Mouse (Mus musculus): Measurements from ENCODE around the gene Agtpbp1. TPM values are rescaled to one million over a fixed set of nuclear protein-coding genes. Genes with fewer than 3 reads are reported as not detected.
"Not testable (repeated sequence)": the region's sequence is repeated elsewhere in the genome, so short reads cannot be mapped to it uniquely, and the experiment has no call there.

Gene Agtpbp1
- polyA plus RNA-seq, 1 experiment from 2014 or later = 52.3 TPM

DNA sequence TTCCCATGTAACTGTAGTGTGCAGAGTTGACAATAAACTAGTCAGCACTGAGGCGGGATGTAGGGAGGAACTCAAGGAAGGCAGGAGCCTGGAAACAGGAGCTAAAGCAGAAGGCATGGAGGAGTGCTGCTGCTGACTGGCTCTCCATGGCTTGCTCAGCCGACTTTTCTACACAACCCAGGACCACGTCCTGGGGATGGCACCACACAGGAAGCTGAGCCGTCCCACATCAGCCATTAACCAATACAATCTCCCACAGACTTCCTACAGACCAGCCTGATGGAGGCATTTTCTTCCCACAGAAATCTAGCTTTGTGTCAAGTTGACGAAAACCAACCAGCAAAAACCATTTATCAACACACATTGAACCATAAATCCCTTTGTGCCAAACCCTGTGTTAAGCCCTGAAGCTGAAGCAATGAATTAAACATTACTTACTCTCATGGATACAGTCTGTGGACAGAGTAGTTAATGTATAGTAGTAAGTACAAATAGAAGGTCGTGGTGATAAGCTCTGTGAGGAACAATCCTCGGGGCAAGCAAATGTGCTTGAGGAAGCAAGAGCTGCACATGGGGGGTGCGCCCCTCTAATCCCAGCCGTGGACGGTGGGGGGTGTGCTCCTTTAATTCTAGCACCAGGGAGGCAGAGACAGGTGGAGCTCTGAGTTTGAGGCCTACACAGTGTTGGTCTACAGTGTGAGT is 20.3 kb upstream of the Agtpbp1 start:
- no peak overlapping the region for H3K4me3 ChIP-seq
- no peak overlapping the region for H3K4me2 ChIP-seq (replicated peaks)
- peaks cover 84% of the 10 kb centered on the region for H3K36me3 ChIP-seq
- no peak for ATAC-seq (replicated peaks)
- 88% methylated on average over 10 of the region's 10 CpGs for WGBS
- H3K4me1 ChIP-seq = no peaks in the 10 kb centered on the region
- H3K9ac ChIP-seq (replicated peaks) = no peak overlapping the region
- no peaks in the 10 kb centered on the region for H3K9me3 ChIP-seq
- H3K27me3 ChIP-seq = no peaks in the 10 kb centered on the region
- no peak overlapping the region for H3K27ac ChIP-seq (replicated peaks)

DNA sequence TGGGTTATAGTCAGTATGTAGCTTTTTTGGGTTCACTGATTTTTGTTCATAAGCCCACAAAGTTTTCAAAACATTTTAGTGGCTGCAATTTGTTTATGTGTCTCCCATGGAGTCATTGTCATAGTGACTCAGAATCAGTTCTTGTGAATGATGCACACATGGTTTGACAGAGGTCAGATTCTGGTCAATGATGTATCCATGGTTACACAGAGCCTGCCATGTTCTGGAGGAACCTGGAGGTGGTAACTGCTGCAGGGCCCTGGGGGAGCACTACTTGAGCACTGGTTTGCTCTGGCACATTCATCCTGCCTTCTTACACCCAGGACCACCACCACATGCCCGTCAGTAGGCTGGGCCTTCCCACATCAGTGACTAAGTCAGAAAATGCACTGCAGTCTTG is 19.5 kb upstream of the Agtpbp1 start:
- Histone ChIP-seq H3K4me3 (no peak overlapping the region), H3K4me2 (replicated peaks) (no peak overlapping the region), H3K4me1 (no peaks in the 10 kb centered on the region), H3K27ac (replicated peaks) (no peak overlapping the region), H3K36me3 (peaks cover 84% of the 10 kb centered on the region), H3K9me3 (no peaks in the 10 kb centered on the region), H3K27me3 (no peaks in the 10 kb centered on the region), H3K9ac (replicated peaks) (no peak overlapping the region)
- 87% methylated on average over 1 of the region's 1 CpGs for WGBS
- ATAC-seq (replicated peaks) = no peak

DNA sequence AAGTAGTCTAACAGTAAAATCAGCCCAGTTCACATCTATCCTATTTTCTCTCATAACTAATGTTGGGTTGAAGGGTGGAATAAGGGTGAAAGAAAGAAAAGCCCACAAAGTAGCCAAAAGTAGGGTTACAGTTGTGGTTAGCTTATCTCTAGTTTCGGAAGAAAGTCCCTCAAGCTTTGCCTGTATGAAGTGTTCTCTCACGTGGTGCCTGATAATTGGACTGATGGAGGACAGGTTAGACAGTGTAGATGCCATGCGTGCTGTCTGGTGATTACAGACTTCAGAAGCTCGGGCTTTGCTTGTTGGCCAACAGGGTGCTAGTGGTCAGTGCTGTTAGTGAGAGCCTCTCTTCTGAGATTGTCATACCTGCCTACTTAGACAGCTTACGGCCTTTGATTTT is 18.1 kb upstream of the Agtpbp1 start:
- no peak overlapping the region for H3K9ac ChIP-seq (replicated peaks)
- no peaks in the 10 kb centered on the region for H3K27me3 ChIP-seq
- peaks cover 83% of the 10 kb centered on the region for H3K36me3 ChIP-seq
- H3K4me1 ChIP-seq = no peaks in the 10 kb centered on the region
- no peak for ATAC-seq (replicated peaks)
- H3K27ac ChIP-seq (replicated peaks) = no peak overlapping the region
- no peak overlapping the region for H3K4me3 ChIP-seq
- no peak overlapping the region for H3K4me2 ChIP-seq (replicated peaks)
- 97% methylated on average over 5 of the region's 5 CpGs for WGBS
- no peaks in the 10 kb centered on the region for H3K9me3 ChIP-seq

DNA sequence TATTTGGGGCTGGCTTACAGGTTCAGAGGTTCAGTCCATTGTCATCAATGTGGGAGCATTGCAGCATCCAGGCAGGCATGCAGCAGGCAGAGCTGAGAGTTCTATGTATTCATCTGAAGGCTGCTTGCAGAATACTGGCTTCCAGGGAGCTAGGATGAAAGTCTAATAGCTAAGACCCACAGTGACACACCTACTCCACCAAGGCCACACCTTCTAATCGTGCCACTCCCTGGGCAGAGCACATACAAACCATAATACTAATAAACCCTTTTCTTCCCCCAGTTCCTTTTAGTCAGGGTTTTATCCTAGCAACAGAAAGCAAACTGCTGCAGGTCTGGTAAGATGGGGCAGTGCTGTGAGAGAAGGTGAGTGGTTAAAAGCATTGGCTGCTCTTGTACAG is 7.6 kb upstream of the Agtpbp1 start:
- H3K4me1 ChIP-seq = peaks cover 13% of the 10 kb centered on the region
- ATAC-seq (replicated peaks) = no peak
- peaks cover 82% of the 10 kb centered on the region for H3K36me3 ChIP-seq
- H3K27me3 ChIP-seq = no peaks in the 10 kb centered on the region
- no peak overlapping the region for H3K27ac ChIP-seq (replicated peaks)
- H3K9ac ChIP-seq (replicated peaks) = no peak overlapping the region
- no peak overlapping the region for H3K4me3 ChIP-seq
- no peak overlapping the region for H3K4me2 ChIP-seq (replicated peaks)
- no peaks in the 10 kb centered on the region for H3K9me3 ChIP-seq
- 97% methylated on average over 1 of the region's 1 CpGs for WGBS

DNA sequence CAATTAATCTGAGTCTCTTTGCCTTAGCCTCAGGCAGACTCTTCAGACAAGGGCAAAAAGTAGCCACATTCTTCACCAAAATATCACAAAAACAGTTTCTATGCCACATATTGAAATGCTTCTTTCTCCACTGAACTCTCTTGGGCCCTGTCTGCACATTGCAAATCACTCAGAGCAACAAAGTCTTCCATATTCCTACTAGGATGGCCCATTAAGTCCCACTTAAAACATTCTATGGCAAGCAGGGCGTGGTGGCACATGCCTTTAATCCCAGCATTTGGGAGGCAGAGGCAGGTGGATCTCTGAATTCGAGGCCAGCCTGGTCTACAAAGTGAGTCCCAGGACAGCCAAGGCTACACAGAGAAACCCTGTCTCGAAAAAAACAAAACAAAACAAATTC is 7.0 kb upstream of the Agtpbp1 start:
- H3K9ac ChIP-seq (replicated peaks); H3K27me3 ChIP-seq; ATAC-seq (replicated peaks); H3K27ac ChIP-seq (replicated peaks); H3K9me3 ChIP-seq; H3K4me2 ChIP-seq (replicated peaks); H3K4me3 ChIP-seq: not testable (repeated sequence)
- Histone ChIP-seq H3K36me3 (peaks cover 81% of the 10 kb centered on the region), H3K4me1 (peaks cover 19% of the 10 kb centered on the region)
- WGBS = 95% methylated on average over 3 of the region's 3 CpGs

DNA sequence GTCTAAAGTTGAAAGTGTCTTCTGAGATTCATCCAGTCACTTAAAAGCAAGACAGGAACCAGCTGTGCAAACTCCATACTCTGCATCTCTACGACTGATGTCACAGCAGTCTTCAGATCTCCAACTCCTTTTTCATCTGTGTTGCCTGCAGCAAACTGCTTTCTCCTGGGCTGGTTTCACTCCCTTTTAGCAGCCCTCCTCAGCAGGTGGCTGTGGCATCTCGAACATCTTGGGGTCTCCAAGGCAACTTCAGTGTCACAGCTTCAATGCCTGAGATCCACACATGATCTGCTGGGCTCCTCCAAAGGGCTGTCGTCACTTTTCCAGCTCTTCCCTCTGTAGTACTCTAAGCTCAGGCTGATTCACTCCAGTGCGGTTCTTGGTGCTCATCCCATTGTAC is 5.7 kb upstream of the Agtpbp1 start:
- no peaks in the 10 kb centered on the region for H3K27me3 ChIP-seq
- WGBS = 93% methylated on average over 4 of the region's 4 CpGs
- no peak overlapping the region for H3K27ac ChIP-seq (replicated peaks)
- H3K4me1 ChIP-seq = peaks cover 31% of the 10 kb centered on the region
- H3K9me3 ChIP-seq = no peaks in the 10 kb centered on the region
- peaks cover 69% of the 10 kb centered on the region for H3K36me3 ChIP-seq
- ATAC-seq (replicated peaks) = no peak
- no peak overlapping the region for H3K9ac ChIP-seq (replicated peaks)
- no peak overlapping the region for H3K4me2 ChIP-seq (replicated peaks)
- no peak overlapping the region for H3K4me3 ChIP-seq

DNA sequence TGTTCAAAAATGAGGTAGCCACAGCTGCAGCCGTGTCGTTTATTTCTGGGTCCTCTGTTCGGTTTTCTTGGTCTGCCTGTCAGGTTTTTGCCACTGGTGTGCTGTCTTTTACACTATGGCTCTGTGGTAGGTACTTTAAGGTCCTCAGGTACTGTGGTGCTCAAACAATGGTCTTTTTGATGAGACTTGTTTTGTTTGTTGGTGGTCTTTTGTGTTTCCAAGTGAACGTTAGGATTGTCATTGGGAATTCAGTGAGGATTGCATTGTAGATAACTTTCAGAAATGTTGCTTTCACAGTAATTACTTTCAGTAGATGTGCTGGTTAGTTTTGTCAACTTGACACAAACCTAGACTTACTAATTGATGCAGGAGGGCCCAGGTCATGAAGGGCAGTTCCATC is 4.6 kb upstream of the Agtpbp1 start:
- peaks cover 62% of the 10 kb centered on the region for H3K36me3 ChIP-seq
- no peak overlapping the region for H3K27ac ChIP-seq (replicated peaks)
- WGBS = 79% methylated on average over 4 of the region's 4 CpGs

DNA sequence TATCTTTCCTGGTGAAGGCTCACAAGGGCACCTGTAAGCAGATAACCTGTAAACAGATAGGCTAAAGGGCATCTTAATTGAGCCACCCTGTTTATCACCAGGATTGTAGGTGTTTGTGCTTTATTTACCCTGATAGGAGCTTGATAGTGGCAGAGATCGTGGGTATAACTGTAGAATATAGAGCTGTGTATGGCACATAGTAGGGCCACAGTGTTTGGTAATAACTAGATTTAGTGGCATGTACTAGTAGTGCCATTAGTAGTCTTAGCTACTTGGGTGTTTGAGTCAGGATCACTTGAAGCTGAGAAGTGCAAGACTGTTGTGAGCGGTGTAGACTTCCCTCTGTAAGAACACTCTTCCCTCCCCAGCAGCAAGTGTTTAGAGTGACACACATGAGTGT is 2.2 kb upstream of the Agtpbp1 start:
- Histone ChIP-seq H3K27me3 (no peaks in the 10 kb centered on the region), H3K4me3 (peak overlapping the region; percentile 1; the same call in 1 of the 2 replicates), H3K27ac (replicated peaks) (no peak overlapping the region), H3K4me1 (peaks cover 37% of the 10 kb centered on the region), H3K36me3 (peaks cover 41% of the 10 kb centered on the region), H3K9me3 (no peaks in the 10 kb centered on the region), H3K4me2 (replicated peaks) (peak overlapping the region; percentile 51; the same call in 1 of the 2 replicates), H3K9ac (replicated peaks) (0 out of 2 replicates have a peak overlapping the region, but pooled peaks have one; percentile 7)
- WGBS = over 99% methylated on average over 2 of the region's 2 CpGs
- ATAC-seq (replicated peaks) = no peak

More for the DNA sequence above, 4.6 kb upstream of the Agtpbp1 start:
- Histone ChIP-seq H3K27me3 (no peaks in the 10 kb centered on the region), H3K4me3 (no peak overlapping the region), H3K4me1 (peaks cover 31% of the 10 kb centered on the region), H3K9ac (replicated peaks) (no peak overlapping the region), H3K9me3 (no peaks in the 10 kb centered on the region), H3K4me2 (replicated peaks) (no peak overlapping the region)
- no peak for ATAC-seq (replicated peaks)

DNA sequence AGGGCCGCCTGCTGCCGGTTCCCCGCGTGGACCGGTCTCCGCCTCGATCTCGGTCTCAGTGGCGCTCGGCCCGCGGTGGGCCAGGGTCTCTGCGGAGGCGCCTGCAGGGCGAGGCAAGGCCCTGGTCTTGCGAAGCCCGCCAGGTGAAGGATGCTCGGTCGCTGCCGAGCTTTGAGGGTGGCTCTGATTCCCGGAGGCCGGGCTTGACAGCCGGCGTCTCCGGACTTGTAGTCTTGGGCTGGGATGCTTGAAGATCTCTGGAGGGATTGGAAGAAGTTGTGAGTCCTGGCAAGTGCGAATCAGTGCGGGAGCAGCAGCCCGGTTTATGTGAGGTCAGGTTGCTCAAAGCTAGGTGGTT is 600 bp upstream of the Agtpbp1 start:
- ATAC-seq (replicated peaks) = no peak
- H3K27ac ChIP-seq (replicated peaks) = peak overlapping the region; percentile 84

DNA sequence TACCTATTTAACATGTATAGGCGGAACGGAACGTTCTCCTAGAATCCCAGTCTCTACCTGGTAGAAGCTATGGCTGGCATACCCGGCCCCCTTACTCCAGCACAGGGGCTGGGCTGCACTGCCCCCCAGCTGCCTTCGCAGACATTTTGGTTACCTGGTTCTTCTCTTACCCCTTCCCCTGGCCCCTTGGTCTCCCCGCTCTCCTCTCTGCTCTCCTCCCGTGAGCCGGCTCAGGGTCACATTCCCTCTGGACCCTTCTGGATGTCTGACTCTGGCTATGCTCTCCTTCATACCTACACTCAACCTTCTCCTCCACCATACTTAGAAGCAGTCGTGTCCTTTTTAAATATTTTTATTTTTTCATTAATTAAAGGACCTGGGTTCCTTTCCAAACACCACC is 546 bp downstream of the Agtpbp1 start:
- Histone ChIP-seq H3K27ac (replicated peaks) (peak overlapping the region; percentile 48), H3K4me2 (replicated peaks) (peak overlapping the region; percentile 89), H3K4me3 (peak overlapping the region; percentile 81), H3K27me3 (no peaks in the 10 kb centered on the region), H3K9ac (replicated peaks) (peak overlapping the region; percentile 58), H3K4me1 (peaks cover 37% of the 10 kb centered on the region), H3K9me3 (no peaks in the 10 kb centered on the region), H3K36me3 (peaks cover 14% of the 10 kb centered on the region)
- ATAC-seq (replicated peaks) = peak; percentile 66
- WGBS = under 1% methylated on average over 9 of the region's 9 CpGs

More for the DNA sequence above, 600 bp upstream of the Agtpbp1 start:
- Histone ChIP-seq H3K4me2 (replicated peaks) (peak overlapping the region; percentile 51), H3K9me3 (no peaks in the 10 kb centered on the region), H3K36me3 (peaks cover 25% of the 10 kb centered on the region), H3K27me3 (no peaks in the 10 kb centered on the region), H3K9ac (replicated peaks) (peak overlapping the region; percentile 84), H3K4me3 (peak overlapping the region; percentile 81), H3K4me1 (peaks cover 37% of the 10 kb centered on the region)
- under 1% methylated on average over 28 of the region's 28 CpGs for WGBS

DNA sequence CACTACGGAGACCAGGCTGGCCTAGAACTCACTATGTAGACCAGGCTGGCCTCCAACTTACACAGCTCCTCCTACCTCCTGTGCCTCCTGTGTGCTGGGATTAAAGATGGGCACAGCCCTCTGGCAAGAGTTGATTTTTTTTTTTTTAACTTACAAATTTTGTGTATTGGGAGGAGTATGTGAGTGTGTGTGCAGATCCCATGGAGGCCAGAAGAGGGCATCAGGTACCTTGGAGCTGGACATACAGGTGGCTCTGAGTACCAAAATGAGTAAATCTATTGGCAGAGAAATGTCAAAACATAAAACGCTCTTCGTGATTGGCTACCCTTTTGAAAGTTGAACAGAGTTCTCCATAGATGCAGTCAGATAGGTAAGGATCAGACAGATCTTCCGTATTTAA is 4.1 kb downstream of the Agtpbp1 start:
- H3K4me1 ChIP-seq = peaks cover 8% of the 10 kb centered on the region; the same call in 1 of the 2 replicates
- no peaks in the 10 kb centered on the region for H3K27me3 ChIP-seq
- no peak overlapping the region for H3K27ac ChIP-seq (replicated peaks)
- ATAC-seq (replicated peaks) = no peak
- no peaks in the 10 kb centered on the region for H3K36me3 ChIP-seq
- no peak overlapping the region for H3K9ac ChIP-seq (replicated peaks)
- H3K4me3 ChIP-seq = no peak overlapping the region
- 93% methylated on average over 4 of the region's 4 CpGs for WGBS
- H3K9me3 ChIP-seq = no peaks in the 10 kb centered on the region
- H3K4me2 ChIP-seq (replicated peaks) = no peak overlapping the region

DNA sequence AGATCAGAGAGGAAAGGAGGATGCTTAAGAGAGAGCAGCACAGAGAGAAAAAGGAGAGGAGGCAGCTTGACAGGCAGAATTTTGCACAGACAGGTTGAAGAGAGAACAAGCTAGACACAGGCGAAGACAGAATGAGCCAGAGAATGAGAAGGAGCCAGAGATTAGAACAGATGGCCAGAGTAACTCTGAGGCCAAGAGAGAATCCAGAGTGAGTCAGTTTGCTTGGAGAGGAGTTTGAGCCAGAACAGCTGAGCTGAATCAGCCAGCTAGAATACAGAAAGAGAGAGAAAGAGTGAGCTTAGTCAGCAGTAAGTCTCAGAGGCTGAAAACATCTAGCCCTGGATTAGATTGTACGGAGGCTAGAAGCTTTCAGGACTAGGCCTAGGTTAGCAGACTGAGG is 12.5 kb downstream of the Agtpbp1 start:
- no peak overlapping the region for H3K4me3 ChIP-seq
- WGBS = 83% methylated on average over 2 of the region's 2 CpGs
- no peaks in the 10 kb centered on the region for H3K4me1 ChIP-seq
- H3K27me3 ChIP-seq = no peaks in the 10 kb centered on the region
- H3K27ac ChIP-seq (replicated peaks) = no peak overlapping the region; the same call in 1 of the 2 replicates
- no peaks in the 10 kb centered on the region for H3K9me3 ChIP-seq
- H3K36me3 ChIP-seq = no peaks in the 10 kb centered on the region
- H3K9ac ChIP-seq (replicated peaks) = no peak overlapping the region
- H3K4me2 ChIP-seq (replicated peaks) = no peak overlapping the region
- peak; percentile 48; the same call in 1 of the 2 replicates for ATAC-seq (replicated peaks)

DNA sequence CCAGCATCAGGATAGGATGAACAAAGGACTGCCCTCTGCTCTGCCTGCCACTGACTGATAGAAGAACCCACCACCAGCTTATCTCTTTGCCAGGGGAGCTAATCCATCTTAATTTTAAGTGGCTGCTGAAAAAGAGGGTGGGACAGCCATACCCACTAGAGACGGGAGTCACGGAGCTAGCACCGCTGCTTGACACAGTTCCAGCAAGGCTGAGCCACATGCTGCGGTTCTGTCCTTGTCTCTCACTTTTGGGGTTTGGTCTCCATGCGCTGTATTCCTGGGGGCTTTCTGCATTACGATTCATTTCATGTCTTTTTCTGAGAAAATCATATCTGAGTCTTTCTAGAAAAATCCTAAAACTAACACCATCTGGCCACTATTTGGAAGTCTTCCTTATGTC is 13.9 kb downstream of the Agtpbp1 start:
- no peaks in the 10 kb centered on the region for H3K9me3 ChIP-seq
- no peak overlapping the region for H3K4me3 ChIP-seq
- H3K4me2 ChIP-seq (replicated peaks) = no peak overlapping the region
- WGBS = 85% methylated on average over 6 of the region's 6 CpGs
- H3K27ac ChIP-seq (replicated peaks) = no peak overlapping the region
- no peak for ATAC-seq (replicated peaks)
- no peaks in the 10 kb centered on the region for H3K27me3 ChIP-seq
- no peaks in the 10 kb centered on the region for H3K4me1 ChIP-seq
- no peaks in the 10 kb centered on the region for H3K36me3 ChIP-seq
- no peak overlapping the region for H3K9ac ChIP-seq (replicated peaks)

All from forebrain, embryonic 15.5 days (tissue).